Mouse (Mus musculus) fat pad, adult 2 months (tissue): ENCODE measurements around the gene Iqsec2.

Experiments used
- DNase-seq: peaks from one replicate; pipeline ENCODE4 v3.0.0-alpha.2; 2011; ENCODE audit warnings: low read depth, low spot score; ENCODE audit errors: extremely low read depth

Gene Iqsec2

GRCm38 (mm10) chrX:152143941-152144741 is at the start of gene Iqsec2:
Gene Iqsec2 (plus strand): TSS chrX:152144268.
- no peak for DNase-seq

GRCm38 (mm10) chrX:152097572-152097971 is 46.5 kb upstream of the Iqsec2 start:
- DNase-seq, result no peak

GRCm38 (mm10) chrX:152121687-152122086 is 22.4 kb upstream of the Iqsec2 start:
- no peak for DNase-seq

GRCm38 (mm10) chrX:152130777-152131176 is 13.3 kb upstream of the Iqsec2 start:
- no peak for DNase-seq

GRCm38 (mm10) chrX:152132029-152132428 is 12.0 kb upstream of the Iqsec2 start:
- DNase-seq, result no peak

GRCm38 (mm10) chrX:152135195-152135594 is 8.9 kb upstream of the Iqsec2 start:
- DNase-seq, result no peak

- DNase-seq, result no peak
Observed at GRCm38 (mm10) chrX:152144742-152145214, 710 bp downstream of the Iqsec2 start.

GRCm38 (mm10) chrX:152146150-152146549 is 2.1 kb downstream of the Iqsec2 start:
- DNase-seq, result no peak

GRCm38 (mm10) chrX:152146691-152147090 is 2.6 kb downstream of the Iqsec2 start:
- no peak for DNase-seq

- no peak for DNase-seq
Observed at GRCm38 (mm10) chrX:152147451-152148116, 3.5 kb downstream of the Iqsec2 start.

- DNase-seq, result no peak
Observed at GRCm38 (mm10) chrX:152148706-152149105, 4.6 kb downstream of the Iqsec2 start.

GRCm38 (mm10) chrX:152151709-152152108 is 7.6 kb downstream of the Iqsec2 start:
- DNase-seq, result no peak

GRCm38 (mm10) chrX:152158294-152158693 is 14.2 kb downstream of the Iqsec2 start:
- no peak for DNase-seq

GRCm38 (mm10) chrX:152161404-152161803 is 17.3 kb downstream of the Iqsec2 start:
- DNase-seq, result no peak

GRCm38 (mm10) chrX:152164061-152164460 is 20.0 kb downstream of the Iqsec2 start:
- no peak for DNase-seq

- DNase-seq, result no peak
Observed at GRCm38 (mm10) chrX:152166161-152166560, 22.1 kb downstream of the Iqsec2 start.

- DNase-seq, result no peak
Observed at GRCm38 (mm10) chrX:152168521-152168920, 24.5 kb downstream of the Iqsec2 start.

GRCm38 (mm10) chrX:152171041-152172026 is 27.3 kb downstream of the Iqsec2 start:
- no peak for DNase-seq

GRCm38 (mm10) chrX:152172487-152172935 is 28.4 kb downstream of the Iqsec2 start:
- DNase-seq, result peak; percentile 11

GRCm38 (mm10) chrX:152175284-152175683 is 31.2 kb downstream of the Iqsec2 start:
- DNase-seq, result no peak

GRCm38 (mm10) chrX:152177897-152178296 is 33.8 kb downstream of the Iqsec2 start:
- no peak for DNase-seq
